Mouse (Mus musculus) common myeloid progenitor, adult 5-6 weeks (primary cell): Measurements from ENCODE around the gene Zan. TPM values are rescaled to one million over a fixed set of nuclear protein-coding genes. Genes with fewer than 3 reads are reported as not detected.

Experiments
- ATAC-seq: replicated peaks from 2 replicates; pipeline ENCODE4 v1.8.0; 2016; ENCODE audit warnings: low read depth, mild to moderate bottlenecking, moderate TSS enrichment, inconsistent platforms; ENCODE audit not compliant: poor library complexity, severe bottlenecking
- total RNA-seq: library from RNA; stranded (forward); fragments of 200-1000, 187-1606 nt; gene quantifications from 2 replicates; pipeline ENCODE4 v1.2.3, GENCODE M21; 2017

The Zan gene
- total RNA-seq, 1 experiment from 2014 or later, result 0.37 TPM

DNA sequence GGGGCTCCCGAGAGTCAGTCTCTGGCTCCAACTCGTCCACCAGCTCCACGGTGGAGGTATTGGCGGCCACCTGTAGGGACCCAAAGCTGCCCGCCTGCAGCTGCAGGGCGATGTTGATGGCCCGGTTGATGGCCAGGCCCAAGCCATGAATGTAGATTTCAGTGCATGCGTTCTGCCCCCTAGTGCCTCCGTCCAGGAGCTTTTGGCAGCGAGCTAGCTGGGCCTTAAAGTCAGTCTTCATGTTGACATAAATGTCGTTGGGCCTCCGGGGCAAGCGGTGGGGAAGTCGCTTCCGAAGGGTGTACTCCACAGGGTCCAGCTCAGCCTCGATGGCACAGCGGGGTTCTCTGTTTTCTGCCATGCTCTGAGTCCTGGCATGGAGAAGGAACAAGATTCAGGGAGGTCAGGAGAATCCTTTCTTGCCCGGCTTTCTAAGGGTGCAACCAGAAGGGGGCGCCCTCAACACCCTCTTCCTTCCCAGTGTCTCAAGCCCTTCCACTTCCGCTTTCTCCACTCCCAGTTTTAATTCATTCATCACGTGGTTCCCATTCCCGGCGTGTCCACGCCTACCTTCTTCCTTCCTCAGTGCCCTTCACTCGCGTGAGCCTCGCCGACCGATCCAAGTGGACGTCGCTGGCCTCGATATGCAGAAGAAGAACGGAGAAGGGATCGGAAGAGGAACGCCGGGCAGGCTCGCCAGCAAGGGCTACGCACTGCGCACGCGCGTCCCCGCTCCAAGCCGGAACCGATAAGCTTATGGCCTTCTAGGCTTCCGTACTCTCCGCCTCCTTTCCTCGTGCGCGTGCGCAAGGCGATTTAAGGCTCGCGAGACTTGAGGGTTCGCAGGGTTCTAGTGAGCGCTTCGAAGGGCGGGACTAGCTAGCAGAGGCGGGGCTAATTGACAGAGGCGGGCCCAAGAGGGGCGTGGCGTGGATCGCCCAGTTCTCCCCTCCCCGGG, 25.1 kb upstream of the Zan start, which contains the start of gene Pop7:
Gene Pop7, minus strand, starts transcription at position 810 of the 958 bp plus-strand sequence.
- peak; percentile 78 for ATAC-seq

DNA sequence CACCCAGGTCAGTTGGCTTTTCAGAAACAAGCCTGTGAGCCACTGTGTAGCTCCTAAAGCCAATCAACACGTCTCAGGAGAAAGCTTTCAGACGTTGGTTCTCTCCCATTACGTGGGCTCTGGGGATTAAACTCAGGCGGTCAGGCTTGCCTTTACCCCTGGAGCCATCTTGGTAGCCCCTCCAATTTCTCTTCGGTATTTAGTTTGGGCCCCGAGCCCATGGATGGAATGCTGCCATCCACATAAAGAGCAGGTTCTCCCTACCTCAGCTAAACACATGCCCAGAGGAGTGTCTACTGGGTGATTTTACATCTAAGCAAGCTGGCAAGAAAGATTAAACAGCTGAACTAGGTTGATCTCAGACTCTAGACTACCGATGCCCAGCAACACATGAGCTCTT, 23.3 kb upstream of the Zan start:
- no peak for ATAC-seq

DNA sequence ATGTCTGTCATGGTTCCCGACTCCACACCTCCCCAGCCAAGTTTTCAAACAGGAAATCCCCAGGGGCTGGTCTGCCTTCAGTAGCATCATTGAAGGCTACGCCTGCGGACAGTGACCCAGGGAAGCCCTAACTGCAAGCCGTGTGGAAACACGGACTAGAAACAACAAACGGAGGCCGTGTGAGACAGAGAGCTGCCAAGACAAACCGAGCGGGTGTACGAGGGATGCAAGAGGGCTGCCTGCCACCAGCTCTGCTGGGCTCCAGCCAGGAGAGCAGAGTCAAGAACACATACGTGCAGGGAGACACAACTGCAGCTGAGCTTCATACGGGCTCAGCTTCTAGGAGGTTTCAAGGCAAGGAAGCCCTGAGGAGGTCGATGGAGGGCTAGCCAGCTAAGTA, 17.0 kb upstream of the Zan start:
- ATAC-seq, result no peak

DNA sequence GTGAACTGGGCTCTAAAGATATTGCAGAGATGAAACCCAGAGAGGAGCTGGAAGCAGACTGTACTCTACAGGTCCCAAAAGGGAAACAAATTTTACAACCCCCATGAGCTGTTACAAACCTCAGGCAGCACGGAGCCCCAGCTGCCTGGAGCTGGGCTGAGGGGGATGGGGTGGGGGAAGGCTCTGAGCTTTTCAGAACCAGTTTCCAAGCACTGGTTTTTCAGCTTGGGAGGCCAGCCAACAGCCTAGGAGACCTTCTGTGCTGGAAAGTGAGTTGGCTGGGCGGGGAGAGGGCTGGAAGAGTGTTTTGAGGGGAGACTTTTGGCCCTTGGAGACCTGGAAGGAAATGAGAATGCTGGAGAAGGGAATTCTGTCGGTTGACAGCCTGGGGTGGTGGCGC, 14.7 kb upstream of the Zan start:
- no peak for ATAC-seq

DNA sequence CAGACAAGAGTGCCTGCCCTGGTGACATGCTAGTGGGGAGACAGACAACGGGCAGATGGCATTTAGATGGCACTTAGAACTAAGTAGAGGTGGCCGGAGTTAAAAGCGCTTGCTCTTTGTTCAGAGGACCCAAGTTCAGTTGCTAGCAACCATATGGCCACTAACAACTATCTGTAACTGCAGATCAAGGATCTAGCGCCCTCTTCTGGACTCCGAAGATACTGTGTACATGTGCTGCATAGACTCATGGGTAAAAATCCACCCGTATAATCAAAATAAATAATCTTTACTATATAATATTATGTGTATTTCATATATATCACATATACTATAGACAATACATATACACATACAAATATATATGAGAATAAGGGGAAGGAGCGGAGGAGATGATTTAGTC, 10.8 kb upstream of the Zan start:
- ATAC-seq, result no peak

DNA sequence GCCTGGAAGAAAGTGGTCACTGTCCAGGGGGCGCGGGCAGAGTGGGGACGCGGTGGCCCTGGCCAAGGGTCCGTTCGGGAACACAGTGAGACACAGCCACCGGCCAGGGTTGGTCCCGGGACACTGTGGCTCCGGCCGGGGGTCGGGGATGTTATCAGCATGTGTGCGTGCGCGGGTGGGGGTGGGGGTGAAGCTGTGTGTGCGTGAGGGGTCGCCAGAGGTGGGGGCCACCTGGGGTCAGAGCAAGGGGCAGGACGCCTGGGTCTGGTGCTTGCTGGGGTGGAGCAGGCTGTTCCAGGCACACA, 8.9 kb upstream of the Zan start:
- no peak for ATAC-seq

DNA sequence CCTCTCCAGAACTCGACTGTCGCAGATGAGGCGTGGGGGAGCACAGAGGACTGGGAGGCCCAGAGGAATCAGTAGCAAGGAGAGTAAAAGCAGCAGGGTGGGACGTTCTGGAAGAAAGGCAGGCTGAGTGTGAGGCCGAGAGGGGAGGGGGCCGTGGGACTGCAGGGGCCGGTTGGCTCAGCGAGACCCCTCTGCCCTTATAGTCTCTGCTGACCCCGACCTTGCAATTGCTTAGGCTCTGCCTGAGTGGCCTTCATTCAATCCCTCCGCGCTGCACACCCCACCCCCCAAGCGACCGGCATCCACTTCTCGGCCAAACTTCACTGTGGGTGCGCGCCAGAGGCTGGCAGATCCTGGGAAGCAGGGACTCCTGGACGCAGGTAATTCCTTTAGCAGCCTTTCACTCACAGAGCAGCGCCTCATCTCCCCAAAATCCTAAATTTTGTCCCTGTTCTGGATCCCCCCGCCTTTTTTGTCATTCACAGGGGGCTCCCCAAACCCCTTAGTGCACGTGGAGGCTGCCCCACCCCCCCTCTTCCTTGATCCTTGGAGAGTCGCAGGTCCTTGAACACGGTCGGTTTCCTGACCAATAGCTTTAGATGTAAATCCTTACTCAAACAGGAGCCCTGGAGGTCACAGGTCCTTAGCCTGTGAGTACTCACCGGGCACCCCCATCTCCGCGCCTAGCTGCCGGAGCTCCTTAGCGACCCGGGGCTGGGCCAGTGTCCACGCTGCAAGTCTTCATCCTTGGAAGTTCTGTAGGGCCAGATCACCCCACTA, 8.4 kb upstream of the Zan start:
- no peak for ATAC-seq

DNA sequence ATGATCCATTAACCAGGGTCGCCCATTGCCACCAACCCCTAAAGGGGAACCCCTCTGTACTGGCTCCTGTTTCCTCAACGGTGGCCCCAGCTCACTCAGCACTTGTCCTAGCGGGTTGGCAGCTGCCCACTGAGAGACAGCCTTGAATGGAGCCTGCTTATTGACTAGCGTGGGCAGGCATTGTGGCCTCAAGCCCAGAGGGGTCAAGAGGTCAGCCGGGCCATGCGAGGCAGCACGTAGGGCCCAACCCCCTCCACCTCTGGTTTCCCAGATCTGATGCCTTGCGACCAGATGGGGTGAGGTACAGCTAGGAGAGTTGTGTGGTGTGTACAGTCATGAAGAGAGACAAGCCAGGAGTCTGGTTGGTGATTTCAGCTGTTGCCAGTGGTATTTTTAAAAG, 5.0 kb upstream of the Zan start:
- no peak for ATAC-seq

DNA sequence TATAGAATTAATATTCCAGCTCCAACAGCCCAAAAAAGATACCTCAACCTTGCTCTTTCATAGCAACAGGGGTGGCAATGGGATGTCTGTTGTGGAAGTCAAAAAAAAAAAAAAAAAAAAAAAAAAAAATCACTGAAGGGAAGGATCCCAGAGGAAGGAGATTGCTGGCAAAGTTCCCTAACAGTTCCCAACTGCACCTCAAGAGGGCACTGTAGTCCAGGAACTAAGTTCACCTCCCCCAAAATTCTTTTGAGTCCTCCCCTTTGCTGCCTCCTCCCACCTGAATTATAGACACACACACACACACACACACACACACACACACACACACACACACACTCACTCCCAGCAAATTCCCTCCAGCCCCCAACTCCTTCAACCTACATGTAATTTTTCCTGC, 4.3 kb upstream of the Zan start:
- ATAC-seq, result peak; percentile 72

DNA sequence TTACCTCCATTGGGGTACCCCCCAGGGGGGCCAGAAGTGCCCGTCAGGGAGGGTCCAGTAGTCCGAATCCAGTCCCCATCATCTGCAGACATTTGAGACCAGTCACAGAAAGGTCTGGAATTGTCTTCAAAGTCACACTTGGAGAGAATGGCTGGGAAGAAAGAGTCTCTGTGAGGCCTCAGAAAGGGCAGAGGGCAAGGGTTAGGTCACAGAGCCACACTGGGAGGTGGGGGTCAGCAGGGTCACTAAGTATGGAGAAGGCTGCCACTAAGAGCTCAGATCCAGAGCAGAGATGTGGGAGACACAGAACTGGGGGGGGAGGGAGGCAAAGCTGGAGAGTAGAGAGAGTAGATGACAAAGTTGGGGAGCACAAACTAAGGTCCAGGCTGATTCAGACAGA, 2.5 kb downstream of the Zan start:
- ATAC-seq, result no peak

DNA sequence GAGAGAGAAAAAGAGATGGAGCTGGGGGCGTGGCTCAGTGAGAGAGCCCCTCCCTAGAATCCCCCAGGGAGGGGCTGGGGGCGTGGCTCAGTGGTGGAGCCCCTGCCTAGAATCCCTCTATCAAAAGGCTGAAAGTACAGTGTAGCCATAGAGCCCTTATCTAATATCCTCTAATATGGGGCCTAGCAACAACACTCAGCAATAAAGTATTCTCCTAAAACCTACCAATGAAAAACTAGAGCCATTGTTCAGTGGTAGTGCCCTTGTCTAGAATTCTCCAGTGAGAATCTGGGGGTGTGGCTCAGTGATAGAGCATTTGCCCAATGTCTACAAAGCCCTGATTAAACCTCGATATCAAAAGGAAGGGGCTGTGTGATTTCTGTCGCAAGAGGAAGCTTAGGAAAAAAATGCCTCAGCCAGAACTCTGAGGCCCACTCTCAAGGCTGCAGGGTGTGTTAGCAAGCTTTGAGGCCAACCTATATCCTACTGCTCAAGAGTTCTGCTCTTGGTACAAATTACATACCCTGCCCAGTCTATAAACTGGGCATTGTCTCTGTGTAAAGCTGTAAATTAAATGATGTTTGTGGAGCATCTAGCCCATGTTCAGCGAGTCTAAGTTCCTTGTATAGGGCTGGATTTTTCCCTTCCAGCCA, 4.5 kb downstream of the Zan start:
- ATAC-seq, result peak; percentile 73

DNA sequence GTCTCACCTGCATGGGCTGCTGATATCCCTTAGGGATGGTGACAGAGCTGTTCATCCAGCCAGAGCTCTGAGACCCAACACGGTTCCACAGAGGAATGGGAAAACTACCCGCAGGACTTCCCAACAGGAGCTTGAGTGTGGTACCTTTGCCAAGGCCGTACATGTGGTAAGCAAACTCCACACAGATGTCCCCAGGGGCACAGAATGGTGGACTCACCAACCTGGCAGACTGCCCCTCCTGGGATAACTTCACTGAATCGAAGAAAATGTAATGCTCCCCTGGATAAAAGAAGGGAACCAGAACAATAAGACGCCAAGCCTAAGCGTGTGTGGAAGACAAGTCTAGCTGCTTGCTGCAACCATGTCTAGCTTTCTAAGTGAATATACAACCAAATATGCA, 9.9 kb downstream of the Zan start:
- no peak for ATAC-seq

DNA sequence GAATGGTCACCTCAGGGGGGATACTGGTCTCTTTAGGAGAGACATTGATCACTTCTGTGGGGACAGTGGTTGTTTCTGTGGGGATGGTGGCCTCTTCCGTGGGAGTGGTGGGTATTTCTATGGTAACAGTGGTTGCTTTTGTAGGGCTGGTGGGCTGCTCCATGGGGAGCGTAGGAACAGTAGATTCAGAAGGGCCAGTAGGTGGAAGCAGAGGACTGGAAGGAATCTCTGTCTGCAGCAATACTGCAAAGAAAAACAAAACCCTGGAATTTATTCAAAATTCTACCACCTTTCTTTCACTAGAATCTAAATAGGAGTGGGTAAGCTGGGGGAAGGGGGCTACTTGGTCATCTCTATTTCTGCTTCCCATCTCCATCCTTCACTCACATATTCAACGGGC, 11.8 kb downstream of the Zan start:
- no peak for ATAC-seq

DNA sequence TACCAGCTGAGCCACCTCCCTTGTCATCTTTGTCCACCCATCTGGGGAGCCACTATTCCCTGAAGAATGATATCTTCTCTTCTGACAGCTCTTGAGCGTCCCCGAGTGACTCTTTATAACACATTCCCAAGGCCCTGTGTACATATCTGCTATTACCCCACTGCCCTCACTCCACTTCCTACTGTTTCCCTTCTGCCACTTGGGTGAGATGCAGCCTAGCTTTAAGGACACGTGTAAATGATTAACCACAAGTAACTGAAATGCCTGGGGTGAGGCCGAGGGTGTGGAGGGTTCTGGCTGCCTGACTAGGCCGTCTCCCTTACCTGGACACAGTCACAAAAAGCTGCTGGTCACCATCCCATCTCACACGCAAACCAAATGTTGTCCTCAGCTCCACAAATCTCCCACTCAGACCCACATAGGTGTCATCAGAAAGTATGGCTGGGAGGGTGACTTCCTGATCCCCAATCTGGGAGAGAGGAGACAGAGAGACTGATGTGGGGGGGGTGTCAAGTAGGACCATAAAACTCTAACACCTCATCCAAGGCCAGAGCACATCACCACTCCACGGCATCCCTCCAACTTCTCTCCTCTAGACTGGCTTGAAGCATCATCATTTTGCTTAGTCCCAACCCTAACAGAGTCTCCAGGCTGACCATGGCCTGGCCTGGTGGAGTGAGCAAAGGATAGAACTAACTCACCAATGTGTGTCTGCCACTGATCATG, 20.8 kb downstream of the Zan start:
- 0 out of 2 replicates have a peak, but pooled peaks have one; percentile 50 for ATAC-seq

DNA sequence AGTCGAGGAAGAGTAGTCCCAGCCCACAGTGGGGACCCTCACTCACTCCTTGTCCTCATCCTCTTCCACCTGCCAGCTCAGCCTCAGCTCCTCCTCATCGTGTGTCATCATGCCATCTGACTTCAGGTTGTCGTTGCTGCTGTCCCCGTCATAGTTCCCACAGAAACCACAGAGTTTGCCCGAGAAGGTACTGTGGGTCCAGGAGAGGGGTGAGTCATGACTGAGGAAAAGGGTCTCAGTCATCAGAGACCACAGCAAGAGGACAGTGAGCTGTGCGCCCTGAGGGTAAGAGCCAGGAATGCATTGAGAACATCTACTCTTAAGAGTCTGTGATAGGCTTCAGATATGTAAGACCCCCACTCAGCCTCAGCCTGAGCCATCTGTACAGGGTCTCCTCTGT, 21.7 kb downstream of the Zan start:
- ATAC-seq, result peak; percentile 22; the same call in 1 of the 2 replicates

DNA sequence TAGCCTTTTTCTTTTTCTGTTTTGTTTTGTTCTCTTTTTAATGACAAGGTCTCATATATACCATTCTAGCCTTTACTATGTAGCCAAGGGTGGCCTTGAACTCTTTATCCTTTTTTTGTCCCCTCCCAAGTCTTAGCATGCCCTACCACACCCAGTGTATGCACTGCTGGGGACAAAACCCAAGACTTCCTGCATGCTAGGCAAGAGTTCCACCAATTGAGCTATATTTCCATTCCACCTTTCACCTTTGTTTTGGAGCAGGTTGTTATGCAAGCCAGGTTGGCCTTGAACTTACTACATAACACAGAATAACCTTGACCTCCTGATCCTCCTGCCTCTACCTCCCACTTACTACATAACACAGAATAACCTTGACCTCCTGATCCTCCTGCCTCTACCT, 31.3 kb downstream of the Zan start:
- no peak for ATAC-seq

DNA sequence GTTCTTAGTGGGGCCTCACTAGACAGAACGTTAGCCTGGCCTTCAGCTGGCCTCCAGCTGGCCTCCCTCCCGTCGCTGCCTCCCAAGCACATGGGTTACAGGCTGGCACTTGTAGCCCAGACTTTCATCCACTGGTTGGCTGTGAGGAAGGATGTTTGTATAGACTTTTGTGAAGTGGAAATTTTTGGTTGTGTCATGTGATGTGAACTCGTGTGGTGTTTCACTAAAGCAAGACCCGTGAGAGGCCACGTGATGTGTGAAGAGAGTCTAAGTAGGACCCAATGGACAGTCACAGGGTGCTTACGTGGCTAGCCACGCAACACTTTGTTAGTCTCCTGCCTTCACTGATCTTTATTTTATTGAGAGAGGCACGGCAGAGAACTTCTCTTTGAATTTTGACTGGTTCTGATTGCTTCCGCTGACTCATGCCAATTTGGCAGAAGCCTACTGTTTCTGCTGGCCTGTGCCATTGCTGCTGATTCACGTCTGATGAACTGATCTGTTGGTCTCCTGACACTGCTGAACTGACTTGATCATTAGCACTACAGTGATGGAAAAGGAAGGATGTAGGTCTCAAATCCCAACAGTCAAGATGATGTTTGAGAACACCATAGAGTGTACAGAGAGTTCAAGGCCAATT, 36.5 kb downstream of the Zan start:
- ATAC-seq, result peak; percentile 45; the same call in 1 of the 2 replicates

DNA sequence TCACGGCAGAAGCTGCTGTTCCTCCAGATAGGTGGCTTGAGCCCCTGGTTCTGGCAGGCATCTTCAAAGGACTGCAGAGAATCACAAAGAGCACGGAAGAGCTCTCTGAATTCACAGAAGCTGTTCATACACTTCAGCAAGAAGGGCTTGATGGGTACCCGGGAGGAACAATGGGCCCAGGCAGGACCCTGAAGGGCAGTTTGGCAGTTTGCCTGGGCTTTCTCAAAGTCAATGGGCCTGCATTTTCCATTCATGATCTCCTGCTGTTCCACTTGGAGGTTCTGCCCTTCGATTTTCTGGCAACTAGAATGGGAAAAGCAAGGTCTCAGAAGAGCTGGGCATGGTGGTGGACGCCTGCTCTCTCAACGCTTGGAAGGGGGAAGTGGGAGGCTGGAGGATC, 43.0 kb downstream of the Zan start:
- ATAC-seq, result no peak

DNA sequence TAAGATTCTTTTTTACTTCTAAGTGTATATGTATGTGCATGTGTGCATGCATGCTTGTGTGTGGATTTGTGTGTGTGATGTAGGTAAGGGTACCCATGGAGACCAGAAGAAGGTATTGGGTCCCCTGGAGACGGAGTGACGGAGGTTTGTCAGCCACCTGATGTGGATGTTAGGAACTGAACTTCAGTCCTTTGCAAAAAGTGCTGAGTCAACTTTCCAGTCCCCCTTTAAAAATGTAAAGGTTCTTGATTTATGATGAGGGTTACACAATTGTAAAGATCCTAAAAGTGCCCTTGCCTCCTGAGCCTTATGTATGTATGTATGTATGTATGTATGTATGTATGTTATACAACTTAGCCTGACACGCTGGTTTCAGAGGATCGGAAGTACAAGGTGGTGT, 46.5 kb downstream of the Zan start:
- peak; percentile 43; the same call in 1 of the 2 replicates for ATAC-seq

DNA sequence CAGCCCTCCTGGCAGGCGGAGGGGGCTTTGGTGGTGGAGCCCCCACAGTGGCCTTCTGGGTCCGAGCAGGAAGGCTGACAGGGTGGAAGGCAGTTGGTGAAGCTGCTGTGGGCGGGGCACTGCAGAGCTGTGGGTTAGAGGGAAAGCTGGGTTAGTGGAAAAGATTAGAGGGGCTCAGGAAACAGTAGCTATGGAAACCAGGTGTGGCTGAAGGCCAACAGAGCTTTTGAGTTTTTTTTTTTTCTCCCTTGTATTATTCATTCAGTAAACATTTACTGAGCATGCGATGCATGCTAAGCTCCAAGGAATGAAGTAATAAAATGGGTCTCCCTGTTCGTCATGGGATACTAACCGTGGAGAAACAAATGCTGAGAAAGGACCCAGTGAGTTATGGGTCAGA, 51.2 kb downstream of the Zan start:
- ATAC-seq, result peak; percentile 68
